Mouse (Mus musculus): ENCODE results near the gene Spef2. TPM values are rescaled to one million over a fixed set of nuclear protein-coding genes. Genes with fewer than 3 reads are reported as not detected.
"Not testable (repeated sequence)": the region's sequence is repeated elsewhere in the genome, so short reads cannot be mapped to it uniquely, and the experiment has no call there.

Gene Spef2
- total RNA-seq, 1 experiment from 2014 or later, result 0.27 TPM

DNA sequence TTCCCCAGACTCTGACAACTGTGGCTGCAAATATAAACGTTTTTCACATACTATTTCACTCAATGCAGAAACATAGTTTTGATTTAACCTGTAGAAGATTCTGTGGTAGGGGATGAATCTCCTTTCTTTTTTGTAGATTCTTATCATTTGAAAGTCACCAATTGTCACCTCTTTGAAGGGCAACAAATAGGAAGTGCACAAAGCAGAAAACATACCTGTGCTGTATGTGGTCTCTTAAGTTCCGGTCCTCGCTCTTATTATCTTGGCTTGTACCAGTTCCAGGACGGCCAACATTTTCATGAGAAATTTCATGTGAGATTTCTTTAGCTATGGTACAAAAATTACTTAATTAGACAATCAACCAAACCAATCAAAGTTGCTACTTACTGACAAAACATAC is 80.1 kb downstream of the Spef2 start:
- no peak for DNase-seq

DNA sequence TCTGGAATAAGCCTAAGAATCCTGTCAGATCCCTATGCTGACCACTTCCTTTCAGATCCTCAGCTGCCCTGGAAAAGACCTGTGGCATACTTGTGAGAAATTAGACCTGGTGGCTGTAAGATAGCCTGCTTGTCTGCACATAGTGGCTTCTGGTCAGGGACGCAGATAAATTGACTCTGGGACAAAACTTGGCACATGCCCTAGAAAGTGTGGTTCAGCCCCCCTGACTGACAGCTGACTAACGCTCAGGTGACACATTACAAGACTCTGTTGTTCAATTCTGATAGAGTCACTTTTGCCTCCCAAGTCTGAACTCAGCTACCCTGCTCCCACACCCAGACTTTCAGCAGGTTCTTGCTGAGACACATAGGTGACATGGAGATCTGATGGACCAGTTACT is 83.7 kb downstream of the Spef2 start:
- DNase-seq, result peak; percentile 1

DNA sequence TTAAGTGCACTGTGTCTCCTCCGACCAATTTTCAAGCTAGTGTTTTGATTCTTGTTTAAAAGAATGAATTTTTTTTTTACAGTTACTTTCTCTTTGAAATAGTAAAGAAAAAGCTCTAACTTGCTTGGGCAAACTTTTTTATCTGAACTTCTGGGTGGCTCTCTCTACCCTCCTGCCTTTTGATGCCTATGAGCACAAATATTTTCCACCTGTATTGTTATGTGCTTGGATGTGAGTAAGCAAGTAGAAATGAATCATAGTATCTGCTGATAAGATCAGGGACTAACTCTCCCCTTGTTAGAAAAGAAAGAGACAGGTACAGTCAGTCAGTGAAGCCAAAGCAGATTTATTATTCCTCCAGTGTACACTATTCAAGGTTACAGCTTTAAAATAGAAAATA is 87.5 kb downstream of the Spef2 start:
- no peak for DNase-seq

DNA sequence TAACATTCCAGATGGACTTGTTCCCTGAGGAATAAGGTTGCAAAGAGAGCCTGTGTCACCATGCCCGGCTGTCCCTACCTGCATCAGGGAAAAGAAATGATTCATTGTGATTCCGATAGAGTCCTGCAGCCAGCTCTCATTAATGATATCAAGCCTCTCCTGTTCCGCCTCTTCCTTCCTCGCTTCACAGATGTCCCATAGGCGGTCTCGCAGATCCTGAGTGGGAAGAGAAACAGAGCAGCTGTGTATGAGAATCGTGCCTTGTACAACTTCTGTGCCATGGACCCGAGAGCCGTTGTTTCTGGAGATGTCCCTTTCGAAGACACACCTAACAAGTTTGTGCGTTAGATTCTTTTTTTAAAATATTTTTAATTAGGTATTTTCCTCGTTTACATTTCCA is 114.2 kb downstream of the Spef2 start:
- DNase-seq, result no peak

DNA sequence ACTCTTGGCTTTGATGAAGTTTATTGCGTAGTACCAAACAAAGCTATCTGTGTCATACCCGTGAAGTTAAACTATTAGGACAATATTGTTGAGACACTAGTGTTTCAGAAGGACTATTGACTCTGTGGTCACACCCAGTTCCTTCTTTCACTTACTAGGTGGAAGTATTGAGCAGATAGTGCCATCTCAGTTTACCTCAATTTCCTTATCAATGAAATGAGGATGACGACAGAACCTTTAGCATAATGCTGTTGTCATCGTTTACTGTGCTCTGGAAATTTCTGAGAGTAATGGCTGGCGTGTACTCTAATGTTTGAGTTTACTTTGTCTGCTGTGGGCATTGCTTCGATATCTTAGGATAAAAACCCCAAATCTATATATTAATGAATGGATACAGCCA is 117.0 kb downstream of the Spef2 start:
- no peak for DNase-seq

DNA sequence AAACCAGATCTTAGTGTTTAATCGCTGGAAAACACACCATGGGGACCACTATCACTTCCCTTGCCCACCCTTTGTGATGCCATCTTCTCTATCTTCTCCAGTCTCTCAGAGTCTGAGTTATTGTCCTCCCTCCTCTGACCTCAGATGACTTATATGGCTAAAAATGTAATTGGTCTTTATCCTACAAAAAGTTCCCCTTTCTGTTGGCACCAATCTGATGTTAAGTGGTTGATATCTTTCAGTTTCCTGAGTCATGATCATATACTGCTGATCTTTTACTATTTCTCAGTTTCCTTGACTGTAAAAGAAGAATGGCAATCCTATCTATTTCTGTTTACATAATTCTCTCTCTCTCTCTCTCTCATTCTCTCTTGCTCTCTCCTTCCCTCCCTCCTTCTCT is 119.0 kb downstream of the Spef2 start:
- no peak for DNase-seq

DNA sequence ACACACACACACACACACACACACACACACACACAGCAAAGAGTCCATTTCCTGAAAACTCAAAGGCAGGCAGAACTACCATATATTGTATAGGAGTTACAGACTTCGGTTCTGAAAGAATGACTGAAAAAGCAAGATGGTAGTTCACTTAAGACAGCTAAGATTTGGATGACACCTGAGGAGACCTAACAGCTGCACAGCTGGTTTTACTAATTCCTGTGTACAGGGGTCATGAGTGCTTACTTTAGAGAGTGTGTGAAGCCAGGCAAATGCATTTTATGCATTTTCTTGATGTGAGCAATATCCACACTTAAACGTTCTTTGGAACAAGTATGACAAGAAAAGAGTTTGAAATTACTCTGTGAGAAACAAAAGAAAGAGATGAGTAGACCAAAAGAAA is 124.0 kb downstream of the Spef2 start:
- no peak for DNase-seq

DNA sequence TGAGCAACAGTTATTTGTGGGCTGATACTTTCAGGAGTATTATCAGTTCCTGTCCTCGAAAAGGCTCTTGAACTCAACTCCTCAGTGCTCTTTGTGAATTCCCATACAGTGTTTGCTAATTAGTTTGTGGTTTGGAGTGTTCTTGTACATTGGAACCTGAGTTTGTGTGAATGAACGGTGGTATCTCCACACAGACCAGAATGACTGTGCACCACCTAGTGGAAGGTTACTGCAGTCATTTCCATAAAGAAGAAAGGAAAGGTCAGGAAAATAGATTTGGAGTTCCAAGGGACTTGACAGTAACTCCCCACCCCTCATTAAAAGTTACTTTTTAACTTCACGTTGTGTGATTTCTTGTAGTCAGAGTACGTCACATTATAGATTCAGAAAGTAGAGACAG is 140.5 kb downstream of the Spef2 start:
- DNase-seq, result no peak

DNA sequence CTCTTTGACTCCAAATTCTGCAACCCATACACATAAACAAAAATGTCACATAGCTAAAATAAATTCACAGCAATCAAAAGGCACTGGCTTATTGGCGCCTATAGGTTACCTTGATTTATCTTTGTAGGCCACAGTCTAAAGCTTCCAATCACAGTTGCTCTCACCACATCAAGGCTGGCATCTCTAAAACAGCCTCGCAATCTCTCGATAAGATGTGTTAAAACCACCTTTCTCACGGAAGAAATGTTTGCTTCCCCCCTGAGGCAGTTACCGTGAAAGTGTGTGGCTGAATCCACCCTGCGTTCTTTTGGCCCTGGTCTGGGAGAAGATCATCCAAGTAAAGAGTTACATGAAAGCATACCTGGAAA is 148.6 kb downstream of the Spef2 start:
- DNase-seq, result no peak

DNA sequence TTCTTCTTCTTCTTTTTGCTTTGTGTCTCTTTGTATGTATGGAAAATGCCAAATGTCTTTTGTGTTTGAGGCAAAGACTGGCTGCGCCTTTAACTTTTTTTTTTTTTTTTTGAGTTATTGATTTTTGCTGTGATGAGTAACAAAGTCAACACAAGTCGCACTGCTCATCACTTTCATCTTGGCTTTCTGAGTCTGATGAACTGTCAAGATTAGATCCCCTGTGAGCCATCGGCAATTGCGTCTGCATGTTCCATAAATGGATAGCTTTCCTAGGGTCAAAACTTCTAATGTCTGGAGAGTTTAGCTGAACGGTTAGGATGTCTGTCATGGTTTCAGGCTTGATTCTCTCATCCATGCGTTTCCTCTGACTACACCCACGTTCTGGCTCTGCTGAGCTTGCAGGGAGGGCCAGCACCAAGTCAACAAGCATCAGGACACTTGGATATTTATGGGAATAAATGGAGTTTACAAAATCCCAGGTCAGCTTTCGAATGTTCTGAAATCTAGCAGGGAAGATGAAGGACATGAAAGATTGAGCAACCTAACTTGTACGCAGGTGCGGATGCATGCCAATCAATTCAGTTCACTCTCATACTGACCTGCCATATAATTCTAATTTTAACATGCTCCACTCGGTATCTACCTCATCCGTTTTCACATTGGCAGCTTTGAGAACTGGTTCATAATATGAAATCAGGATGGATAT is 149.1 kb downstream of the Spef2 start:
- no peak for DNase-seq

DNA sequence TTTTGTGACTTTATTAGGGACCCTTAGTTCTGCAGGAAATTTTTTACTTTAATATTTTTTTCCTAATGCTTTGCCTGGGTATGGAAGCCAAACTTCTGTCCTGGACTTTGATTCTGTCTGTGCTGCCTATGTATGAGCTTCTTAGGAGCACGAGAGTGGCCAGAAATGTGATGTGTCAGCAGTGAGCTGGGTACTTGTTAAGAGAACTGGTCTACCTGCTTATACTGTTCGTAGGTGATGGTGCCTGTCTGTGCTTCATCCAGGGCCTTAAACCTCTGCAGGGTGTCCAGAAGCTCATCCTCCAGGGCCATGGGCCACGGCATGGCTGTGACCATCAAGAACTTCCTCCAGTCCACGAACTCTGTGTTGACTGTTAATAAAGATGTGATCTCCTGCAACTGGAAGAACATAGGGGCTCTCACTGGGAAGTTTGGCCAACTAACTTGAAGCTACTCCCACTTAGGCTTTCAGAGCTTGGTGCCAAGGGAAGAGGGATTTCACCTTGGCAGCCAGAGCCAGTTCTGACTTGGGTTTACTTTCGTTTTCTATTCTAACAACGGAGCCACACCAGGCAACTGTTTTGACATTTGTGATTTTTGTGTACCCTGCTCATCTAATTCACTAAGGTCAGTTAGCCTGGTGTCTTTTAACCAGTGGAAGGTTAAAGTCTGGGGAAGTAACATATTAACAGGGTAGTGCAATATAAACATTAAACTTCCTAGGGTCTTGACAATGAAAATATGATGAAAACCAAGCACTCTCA is 152.2 kb downstream of the Spef2 start:
- DNase-seq, result no peak

DNA sequence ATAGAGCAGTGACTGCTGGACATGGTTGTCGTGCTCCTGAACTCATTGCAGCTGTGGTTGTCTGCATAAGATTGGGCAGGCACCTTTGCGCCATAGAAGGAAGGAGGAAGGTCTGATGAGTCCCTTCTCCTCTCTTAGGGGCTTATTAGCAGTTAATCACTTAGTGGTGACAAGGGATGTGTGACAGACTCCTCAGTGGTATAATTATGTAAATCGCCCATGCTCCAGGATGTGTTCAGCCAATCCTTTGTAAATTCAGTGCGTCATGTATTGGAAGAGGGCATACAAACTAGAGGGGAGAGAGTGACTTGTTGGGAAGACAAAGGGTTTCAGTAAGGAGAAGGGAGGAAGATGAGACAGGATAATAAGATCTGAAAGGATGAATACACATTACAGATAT is 158.7 kb downstream of the Spef2 start:
- no peak for DNase-seq

DNA sequence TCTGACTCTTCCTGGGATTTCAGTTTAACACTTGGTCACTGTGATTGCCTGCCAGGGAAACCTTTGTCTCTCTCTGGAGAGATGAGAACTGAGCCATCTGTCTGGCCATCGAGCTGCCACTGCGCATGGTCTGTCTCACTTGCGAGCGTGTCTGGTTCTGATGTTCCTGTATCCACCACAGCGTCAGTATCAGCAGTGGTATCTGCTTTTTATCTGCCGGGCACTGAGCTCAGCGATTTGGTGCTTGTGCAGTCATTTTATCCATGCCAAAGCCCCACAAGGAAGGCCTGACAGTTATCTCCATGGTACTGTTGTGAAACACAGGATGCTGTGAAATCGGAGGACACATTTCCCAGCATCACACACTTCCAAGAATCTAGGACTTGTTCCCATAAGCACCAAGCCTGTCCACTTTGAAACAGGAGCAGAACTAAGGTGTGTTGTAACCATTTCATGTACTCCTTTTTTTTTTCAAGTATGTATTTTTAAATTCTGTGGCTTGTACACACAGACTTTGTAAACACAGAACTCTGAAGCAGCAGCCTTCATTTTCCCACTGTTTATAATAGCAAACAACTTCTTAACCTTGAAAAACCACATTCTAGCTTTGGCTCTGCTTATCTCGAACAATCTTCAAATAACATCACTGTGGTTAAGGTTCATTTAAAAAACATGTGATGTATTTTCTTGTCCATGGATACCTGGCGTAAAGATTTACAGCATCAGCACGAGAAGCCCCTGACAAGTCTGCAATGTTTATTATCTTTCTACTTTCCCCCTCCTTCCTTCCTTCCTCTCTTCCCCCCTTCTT is 168.0 kb downstream of the Spef2 start:
- no peak for DNase-seq

DNA sequence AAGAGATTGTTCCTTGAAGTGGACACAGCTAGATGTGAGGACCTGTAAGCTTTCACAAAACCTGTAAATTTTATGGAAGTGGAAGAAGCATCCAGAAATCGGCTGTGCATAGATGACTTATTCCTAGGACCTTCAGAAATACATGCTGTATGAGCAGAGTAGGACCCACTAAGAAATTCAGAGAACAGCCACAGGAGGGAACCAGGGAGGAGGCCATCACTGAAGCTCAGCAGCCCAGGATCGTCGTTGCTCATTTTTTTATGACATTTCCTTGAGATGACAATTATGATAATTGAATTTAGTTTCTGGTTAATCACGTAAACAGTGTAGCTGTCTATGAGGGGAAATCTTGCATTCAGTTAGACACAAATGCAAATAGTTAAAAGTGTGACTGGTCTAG is 171.4 kb downstream of the Spef2 start:
- no peak for DNase-seq

DNA sequence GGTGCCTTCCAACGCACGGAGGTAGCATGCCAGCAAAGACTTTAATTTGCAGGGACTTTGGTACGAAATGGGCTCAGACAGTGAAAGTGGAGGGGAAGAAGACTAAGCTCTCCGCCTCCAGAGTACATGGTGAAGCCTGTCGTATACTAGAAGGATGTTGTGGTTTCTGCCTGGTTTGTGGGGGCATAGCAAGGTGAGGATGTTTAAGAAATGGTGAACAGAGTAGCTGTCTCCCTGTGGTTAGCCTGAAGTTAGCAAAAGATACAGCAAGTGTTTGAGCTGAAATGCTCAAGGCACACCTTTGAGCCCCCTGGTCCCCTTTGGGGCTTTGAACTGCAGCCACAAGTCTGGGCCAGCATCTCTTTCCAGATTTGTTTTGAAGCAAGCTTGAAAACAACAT is 173.9 kb downstream of the Spef2 start:
- no peak for DNase-seq

DNA sequence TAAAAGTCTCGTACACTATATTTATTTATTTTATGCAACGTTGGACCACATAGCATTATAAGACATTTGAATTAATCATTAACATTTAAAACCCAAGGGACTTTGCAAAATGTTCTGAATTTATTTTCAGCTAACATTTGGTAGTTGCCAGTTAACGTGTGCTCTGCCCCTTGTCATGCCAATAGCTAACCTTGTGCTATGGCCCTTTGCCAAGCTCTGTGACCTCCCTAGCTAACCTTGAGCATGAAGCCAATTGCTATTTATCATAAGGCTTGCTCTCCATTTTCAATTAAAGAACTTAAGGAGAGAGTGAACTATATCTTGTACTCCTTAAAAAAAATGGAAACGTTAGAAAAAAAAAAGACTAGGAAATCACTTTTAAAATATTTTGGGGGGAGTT is 175.3 kb downstream of the Spef2 start:
- peak; percentile 80 for DNase-seq

DNA sequence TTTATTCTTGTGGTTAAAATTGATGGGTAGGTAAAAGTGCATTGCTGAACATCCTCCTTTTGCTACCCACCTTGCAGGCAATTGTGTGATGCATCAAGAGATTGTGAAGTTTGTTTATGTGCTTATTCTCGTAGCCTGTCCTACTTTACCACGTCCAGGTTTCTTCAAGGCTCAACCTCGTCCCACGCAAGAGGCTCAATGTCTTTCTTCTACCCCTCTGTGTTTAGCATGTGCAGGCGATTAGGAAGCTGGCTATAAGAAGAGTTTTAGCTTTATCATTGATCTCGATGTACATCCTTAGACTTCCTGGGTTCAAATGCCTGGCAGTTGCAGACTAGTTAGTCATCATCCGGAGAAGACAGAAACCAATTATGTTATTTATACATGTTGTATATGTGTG is 176.0 kb downstream of the Spef2 start:
- DNase-seq, result no peak

DNA sequence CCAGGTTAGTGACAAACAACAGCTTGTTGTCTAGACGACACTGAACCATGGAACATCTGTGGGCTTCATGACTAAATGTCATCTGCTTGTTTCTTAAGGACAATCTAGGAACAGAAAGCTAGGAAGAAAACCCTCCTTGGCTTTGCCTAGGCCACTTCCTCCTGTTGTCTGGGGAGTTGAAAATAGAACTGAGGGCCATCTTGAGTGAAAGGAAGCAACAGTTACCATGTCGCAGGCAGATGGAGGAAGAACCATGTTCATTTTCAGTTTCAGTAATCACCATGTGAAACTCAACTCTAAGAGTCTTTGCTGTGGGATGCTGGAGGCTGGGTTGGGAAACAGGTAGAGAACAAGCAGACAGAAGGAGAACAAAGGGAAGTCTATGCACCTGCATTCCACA is 176.8 kb downstream of the Spef2 start:
- no peak for DNase-seq

DNA sequence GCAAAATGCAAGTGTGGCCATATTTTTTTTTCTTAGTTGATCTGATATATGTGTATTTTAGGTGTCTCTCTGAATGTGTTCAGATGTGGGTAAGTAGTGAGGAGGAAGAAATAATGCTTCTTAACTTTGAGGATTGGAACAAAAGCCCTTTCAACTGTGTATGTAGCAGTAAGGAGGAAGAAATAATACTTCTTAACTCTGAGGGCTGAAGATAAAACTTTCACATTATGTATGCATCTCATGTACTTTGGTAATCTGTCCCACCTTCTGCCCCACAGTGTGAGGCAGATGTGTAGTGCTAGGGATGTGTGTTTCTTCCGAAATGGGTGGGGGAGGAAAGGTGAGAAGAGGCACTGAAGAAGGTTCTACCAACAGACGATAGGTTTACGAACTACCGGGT is 181.4 kb downstream of the Spef2 start:
- DNase-seq, result no peak

DNA sequence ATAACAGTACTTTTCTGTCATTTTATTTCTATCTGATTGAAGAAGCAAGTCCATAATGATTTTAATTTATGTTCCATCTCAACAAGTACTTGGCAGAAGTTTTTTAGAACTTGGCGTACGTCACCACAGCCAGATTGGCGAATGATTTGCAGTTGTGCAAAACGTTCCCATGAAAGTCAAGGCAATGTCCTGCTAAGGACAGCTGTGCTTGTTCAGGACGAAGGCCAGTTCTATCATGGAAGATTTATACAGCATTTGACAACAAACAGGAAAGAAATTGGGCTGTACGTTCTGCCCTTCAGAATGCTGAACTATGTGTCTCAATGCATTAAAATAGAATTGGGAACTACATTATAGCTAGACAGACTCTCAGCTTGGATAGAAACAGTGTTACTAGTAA is 183.3 kb downstream of the Spef2 start:
- DNase-seq, result peak; percentile 34

DNA sequence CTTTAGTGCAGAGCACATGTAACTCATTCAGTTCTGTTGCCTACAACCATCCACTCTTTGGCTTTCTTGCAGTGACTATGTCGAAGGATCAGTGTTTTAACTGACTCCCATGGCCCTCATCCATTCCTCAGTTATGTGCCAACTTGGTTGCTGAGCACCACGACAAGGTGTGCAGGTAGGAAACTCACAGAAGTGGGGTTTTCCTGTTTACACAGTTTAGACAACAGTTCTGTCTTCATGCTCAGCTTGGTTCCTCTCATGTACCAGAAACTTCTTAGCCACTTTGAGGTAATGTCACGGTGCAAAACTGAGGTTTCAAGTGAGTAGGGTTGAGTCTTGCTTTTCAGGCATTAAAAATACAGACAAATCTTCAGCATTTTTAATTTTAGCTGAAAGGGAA is 184.5 kb downstream of the Spef2 start:
- no peak for DNase-seq

DNA sequence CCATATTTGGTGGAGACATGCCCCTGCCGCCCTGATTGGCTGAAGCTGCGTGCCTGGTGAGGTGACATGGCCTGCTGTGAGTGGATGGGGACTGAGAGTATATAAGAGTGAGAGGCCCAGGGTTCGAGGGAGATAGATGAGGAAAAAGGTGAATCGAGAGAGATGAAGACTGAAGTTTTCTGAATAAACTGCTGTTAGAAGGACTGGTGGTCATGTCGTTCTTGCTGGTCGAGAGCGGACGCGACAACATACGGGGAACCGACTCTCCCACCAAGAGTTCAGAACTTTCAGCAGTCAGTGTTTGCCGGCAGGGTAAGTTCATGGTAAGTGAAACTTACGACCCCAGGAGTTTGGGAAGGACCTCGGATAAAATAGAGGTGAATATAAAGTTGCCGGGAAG is 191.4 kb downstream of the Spef2 start:
- DNase-seq, result not testable (repeated sequence)

DNA sequence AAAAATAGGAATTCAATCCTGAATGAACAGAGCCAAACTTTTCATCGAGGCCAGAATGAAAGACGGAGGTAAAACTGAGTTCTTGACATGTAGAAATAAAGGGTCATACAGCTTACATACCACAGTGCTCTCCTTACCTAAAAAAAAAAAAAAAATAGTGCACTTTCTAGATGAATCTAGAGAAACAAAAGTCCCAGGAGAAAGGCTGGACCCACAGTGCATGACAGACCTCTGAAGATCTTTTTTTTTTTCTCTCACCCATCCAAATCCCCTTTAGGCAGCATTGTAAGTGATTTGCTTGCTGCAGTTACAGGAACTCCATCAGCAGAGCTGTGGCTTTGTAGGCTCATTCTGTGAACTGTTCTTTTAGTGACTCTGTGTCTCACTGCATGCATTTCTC is 199.7 kb downstream of the Spef2 start:
- DNase-seq, result no peak
